Mouse (Mus musculus) forelimb bud, embryonic 11.5 days (tissue): ENCODE results near the gene Ttll6.

Source experiments
- DNase-seq: peaks from one replicate; pipeline ENCODE4 v3.0.0-alpha.2; 2012; ENCODE audit warnings: low read depth, low spot score

Ttll6 gene

DNA sequence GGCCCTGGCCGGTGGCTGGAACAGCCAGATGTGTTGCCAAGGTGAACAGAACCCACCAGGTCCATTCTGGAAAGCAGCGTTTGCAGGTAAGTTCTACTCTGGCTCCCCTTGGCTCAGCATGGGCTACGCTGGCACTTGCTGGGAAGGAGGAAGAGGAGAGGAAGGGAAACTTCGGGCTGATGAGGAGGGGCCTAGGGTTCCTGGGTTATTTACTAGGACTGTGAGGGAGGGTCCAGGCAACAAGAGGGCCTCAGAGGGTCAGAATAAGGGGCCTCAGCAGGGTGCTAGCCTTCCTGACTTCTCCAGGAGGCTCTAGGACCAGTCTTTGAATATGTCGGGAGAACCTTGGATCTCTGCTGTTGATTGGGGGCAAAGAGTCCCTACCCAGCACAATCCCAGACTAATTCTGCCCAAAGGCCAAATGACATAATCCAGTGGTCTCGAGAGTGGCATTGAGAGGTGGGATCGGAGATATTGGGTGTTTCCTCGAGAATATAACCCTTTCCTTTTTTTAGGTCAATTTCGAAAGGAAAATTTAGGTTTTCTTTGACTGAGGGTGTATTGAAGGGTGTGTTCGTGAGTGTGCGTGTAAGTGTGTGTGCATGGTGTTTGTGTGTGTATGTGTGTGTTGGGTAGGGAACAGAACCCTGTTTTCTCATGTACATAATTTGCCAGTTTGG is 61.5 kb downstream of the Ttll6 start:
- DNase-seq: no peak

DNA sequence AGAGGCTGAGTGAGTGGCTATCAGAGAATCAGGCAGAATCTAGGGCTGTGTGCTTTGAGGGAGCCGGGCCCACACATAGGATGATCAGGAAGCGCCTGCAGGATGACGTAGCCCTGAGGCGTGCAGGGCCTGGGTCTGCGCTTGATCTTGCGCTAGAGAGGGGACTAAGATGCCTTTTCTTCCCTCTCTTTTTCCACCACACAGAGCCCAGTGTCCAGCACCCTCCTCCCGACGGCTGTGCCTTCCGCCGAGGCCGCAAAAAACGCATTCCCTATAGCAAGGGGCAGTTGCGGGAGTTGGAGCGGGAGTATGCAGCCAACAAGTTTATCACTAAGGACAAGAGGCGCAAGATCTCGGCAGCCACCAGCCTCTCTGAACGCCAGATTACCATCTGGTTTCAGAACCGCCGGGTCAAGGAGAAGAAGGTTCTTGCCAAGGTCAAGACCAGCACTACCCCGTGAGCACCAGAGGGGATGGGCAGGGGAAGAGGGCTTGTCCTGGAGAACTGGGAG is 62.2 kb downstream of the Ttll6 start:
- DNase-seq: no peak

DNA sequence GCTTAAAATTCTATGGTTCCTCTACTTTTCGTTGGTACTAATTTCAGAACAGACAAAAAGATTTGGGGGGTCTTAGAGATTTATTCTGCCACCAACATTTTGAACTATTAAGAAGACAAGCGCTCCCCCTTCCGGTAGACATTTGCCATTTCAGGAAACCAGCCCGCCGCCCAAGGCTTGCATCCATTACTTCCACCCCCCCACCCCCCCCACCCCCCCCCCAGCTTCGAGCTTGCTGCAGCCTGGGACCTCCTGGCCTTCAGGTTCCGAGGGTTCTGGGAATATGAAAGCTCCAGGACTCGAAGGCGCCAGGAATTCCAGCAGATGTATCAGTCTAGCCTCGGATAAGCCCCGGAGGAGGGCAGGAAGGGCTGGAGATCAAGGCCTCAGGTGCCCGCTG is 65.1 kb downstream of the Ttll6 start:
- no peak for DNase-seq

DNA sequence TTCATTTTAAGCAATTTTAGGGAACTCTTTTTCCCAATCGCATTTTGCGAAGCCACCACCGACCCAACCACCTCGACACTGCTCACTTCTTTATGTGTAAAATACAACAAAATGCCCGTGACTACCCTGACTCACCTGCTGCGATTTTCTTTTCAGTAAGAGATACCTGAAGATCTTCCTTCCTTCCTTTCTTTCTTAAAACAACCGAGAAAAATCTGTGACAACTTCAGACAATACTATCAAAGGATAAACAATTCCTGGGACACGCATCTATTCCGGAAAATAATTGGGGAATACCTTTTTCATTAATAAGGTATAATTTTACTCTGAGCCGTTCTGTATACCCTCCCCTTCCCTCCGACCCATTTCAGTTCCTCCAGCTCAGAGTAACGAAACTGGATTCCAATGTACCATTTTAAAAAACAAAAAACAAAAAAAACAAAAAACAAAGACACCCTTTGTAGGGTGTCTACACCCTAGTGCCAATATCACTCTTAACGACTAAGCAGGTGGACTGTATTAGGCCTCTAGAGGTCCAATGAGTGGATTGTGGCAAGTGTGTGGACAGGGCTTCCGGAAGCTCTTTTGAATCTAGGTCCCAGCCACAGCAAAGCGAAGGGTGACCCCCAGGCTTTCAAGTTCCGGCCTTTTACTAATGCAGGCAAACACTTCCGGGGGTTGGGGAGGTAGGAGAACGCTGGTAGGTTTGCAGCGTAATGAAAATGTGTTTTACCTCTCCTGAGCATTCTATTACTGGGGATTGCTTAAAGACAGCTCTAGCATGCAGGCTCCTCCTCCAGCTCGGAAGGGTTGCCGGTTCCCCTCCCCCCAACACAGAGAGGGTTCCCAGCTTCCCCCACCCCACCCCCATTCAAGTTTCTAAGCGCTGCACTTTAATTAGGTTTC is 65.8 kb downstream of the Ttll6 start:
- no peak for DNase-seq

DNA sequence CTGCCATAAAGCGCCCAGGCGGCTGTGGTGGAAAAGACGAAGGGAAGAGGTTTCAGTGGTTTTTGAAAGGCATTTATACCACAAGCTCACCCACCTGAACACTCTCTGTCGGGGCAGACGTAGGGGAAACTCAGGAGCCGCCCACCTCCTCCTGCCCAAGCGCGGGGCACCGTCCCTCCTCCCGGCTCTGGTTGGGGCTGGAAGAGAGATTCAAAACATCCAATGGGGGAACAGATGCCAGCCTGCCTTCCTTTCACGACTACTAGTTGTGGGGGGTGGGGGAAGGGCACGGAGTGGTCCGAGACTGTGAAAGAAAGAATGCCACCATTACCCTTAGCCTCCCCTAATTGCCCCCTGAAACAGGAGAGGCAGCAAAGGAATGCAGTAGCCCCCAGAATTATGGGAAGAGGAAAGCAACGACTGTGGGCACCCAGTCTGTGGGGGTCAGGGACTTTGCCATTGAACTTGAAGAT is 66.6 kb downstream of the Ttll6 start:
- no peak for DNase-seq

DNA sequence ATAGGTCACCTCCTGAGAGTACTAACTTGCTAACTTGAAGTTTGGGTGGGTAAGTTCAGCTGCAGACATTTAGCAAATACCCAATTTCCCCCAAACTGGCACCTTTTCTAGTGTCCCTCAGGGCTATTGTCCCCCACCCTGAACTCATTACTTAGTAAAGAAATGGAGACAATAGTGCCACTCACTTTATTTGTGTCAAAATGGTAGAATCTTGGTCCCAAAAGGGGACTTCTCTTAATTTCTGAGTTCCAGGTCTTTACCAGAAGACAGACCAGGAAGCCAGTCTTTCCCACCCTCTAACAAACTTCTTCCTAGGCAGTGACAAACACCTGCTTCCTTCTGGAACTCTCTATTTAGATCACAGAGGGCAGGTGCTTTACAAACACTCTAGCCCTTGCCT is 68.2 kb downstream of the Ttll6 start:
- DNase-seq: no peak

DNA sequence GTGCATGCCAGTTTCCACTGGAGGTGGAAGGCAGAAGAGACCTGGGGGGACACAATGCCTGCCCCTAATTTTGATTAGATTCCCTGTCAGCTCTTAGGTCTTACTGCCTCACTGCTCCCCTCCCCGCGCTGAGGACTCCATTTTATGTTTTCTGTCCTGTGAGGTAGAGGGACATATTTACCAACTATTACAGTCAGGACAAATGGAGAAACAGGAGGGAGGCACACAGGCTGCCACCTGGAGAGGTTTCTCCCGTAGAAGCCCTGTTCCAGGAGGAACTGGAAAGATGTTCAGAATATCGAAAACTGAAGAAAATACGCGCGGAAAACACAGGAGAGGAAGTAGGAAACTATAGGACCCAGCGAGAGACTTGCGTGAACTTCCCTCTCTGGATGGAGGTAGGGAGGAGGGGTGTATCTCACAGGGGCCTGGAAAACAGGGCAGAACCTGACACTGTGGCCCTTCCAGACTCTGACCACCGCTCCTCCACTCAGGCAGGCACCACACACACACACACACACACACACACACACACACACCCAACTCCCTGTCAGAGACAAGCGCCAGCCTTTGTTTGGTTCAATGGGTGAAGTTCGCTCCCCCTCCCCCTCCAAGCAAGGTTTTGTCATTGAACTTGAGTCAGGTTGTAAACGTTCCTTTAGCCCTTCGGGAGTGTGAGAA is 69.0 kb downstream of the Ttll6 start:
- DNase-seq: no peak

DNA sequence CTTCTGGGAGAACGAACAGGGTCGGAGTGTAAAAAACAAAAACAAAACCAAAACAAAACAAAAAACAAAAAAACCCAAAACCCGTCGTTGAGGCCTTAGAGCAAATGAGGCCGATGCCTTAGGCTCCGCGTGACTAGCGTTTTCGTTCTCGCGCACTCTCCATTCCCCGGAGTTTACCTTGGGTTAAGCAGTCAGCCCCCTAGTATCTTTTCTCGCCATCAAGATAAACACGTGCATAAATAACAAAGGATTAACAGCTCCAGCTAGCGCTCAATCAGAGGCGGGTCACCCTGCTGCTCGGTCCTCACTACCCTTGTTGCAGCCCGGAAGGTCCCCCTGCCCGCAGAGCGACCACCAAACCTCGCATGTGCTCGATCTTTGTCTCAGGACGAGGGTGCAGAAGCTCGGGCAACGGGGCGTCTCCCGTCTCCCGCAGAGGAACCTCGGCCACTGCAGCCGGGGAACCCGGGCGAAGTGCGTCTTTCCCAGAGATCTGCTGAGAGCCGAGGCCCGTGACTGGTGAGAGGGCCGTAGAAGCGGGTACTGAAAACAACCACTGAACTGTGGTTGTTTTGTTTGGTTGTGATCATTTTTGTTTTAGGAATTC is 69.7 kb downstream of the Ttll6 start:
- DNase-seq: no peak

DNA sequence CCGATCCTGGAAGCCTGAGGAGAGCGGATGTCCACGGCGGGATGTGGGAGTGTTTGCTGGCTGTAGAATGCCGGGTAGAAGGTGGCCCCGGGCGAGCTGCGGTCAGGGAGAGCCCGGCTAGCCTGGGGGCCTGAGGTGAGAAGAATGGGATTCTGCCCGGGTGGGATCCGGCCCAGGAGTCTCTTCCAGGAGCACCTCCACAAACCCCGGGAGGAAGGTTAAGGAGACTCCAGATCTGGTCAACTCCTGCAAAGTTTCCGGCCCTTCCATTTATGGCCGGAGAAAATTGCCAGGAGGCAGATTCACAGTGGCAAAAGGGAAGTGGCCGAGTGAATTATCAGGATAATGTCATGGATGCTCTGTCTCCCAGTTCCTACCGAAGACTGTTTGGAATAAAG is 70.2 kb downstream of the Ttll6 start:
- no peak for DNase-seq

DNA sequence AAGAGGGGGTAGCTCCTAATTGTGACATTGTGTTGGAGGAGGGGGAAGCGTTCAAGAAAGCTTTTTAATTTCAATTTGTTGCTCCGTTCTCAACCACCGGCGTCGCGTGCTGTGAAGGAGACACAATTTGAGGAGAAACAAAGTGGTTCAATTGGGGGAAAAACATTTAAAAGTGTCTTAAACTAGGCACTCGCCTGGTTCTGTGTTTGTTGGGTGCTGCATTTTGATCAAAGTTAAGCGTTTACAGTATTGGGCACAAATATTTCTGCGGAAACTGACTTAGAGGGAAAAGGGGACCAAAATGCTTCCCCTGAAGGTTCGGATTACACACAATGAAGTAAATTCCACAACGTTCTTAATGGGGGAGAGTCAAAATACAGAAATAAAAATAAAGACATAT is 70.8 kb downstream of the Ttll6 start:
- no peak for DNase-seq

DNA sequence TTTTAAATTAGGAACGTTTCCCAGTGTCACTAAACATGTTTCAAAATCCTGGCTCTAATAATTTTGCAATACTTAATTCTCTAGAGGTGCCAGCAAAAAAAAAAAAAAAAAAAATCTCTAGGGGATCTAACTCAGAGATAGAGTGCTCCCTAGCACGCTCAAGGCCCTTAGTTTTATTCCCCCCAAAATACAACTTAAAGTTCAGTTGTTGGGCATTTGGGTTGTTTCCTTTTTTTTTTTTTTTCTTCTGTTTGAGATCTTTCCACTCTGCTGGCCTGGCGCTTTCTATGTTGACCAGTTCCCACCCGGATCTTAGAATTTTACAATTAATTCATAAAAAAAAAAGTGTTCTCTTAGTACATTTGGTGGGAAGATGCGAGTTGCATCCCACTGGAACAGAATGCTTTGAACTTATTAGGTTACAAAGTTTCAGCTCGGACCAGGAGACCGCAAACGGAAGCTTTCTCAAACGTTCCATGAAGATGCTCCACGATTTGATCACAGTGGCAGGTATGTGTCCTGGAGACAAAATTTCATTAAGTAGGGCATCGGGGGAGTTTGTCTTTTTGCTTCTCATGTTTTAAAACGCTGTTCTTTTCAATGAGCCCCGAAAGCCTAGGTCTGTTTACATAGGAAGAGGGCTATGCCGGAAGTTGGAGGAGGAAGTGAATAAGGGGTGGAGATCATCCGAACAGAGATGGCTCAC is 72.0 kb downstream of the Ttll6 start:
- DNase-seq: no peak
